Mouse (Mus musculus) left cerebral cortex, adult 9 months (tissue): ENCODE results near the gene Rbfox1.

Source experiments
- DNase-seq, 2 experiments: peaks; one replicate each; pipeline ENCODE4 v3.0.0; 2022; ENCODE audit warnings: low spot score in 2 of 2

Rbfox1 gene

GRCm38 (mm10) chr16:6348581-6349241 lies 463.6 kb downstream of the Rbfox1 start:
- peak; percentile 58 to 77 for DNase-seq

DNA sequence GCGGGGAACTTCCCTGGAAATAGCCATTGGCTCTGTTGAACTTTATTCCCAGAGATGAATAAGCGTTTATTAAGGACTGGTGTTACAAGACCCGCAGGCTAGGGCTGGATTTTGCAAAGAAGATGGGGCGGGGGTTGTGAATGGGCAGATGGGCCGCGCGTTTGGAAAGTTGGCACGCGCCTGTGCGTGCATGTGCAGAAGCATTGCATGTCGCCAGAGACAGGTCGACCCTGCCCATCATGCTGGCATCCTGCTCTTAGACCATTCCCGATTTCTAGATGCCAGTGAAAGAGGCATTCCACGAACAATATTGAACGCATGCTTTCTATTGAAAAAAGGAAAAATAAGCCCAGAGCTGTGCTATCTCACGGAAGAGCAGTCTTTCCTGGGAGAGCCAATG lies 464.2 kb downstream of the Rbfox1 start:
- peak in 1 of 2 experiments; percentile 40 for DNase-seq

GRCm38 (mm10) chr16:6350256-6350655 lies 465.1 kb downstream of the Rbfox1 start:
- DNase-seq: no peak

DNA sequence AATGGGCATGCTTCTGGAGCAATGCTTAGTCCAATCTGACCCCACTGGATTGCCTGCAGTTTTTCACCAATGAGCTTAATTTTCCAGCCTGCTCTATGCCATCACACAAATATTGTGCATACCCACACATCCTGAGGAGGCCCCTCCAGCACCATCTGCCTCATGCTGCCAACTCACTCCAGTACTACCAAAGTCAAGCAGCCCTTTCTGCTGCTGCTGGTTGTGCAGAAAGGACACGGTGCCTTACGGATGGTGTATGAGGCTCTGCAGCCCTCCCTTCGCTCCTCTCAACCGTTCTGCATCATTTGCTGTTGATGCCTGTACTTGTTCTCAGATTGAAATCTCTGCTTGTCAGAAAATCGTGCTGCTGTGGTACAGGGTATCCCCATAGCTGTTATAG lies 468.0 kb downstream of the Rbfox1 start:
- DNase-seq: peak in 1 of 2 experiments; percentile 33

- no peak for DNase-seq
Observed at GRCm38 (mm10) chr16:6356931-6357330, 471.8 kb downstream of the Rbfox1 start.

DNA sequence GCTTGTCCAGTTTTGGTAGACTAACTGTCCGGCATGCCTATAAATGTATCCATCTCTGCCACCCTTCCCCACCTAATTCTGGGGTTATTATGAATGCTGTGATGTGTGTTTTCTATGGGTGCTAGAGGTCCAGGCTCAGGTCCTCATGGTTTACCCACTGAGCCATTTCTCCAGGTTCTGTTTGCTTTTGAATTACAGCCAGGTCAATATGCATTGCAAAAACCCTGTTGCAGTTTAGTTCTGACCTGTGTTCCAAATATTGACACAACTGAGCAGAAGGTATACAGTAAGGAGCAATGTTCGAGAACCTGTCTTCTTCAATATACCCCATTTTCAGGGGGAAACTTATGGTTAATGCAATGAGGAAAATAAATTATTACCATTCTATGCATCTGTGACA lies 480.6 kb downstream of the Rbfox1 start:
- no peak for DNase-seq

GRCm38 (mm10) chr16:6366649-6367048 lies 481.5 kb downstream of the Rbfox1 start:
- no peak for DNase-seq

- peak in 1 of 2 experiments; percentile 35 for DNase-seq
Observed at GRCm38 (mm10) chr16:6380924-6381323, 495.8 kb downstream of the Rbfox1 start.

GRCm38 (mm10) chr16:6381572-6381971 lies 496.4 kb downstream of the Rbfox1 start:
- no peak for DNase-seq

- DNase-seq: no peak
Observed at GRCm38 (mm10) chr16:6382712-6383111, 497.6 kb downstream of the Rbfox1 start.

- DNase-seq: peak in 1 of 2 experiments; percentile 23
Observed at GRCm38 (mm10) chr16:6390278-6390930, 505.2 kb downstream of the Rbfox1 start.

- DNase-seq: no peak
Observed at GRCm38 (mm10) chr16:6396676-6397409, 511.7 kb downstream of the Rbfox1 start.

DNA sequence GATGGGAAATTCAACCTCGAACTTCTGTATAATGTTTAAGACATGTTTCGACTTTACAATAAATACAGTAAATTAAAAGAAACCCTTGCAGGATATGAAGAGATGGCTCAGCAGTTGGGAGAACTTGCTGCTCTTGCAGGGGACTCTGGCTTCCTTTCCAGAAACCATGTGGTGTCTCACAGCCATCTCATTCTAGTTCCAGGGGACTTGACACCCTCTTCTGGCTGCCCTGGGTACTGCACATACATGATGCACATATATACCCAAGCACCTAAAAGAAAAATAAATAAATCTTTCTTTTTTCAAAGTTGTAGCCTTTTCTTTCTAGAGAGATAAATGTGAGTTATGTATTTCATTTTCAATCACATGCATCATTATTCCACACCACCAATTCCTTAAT lies 512.5 kb downstream of the Rbfox1 start:
- no peak for DNase-seq

- DNase-seq: no peak
Observed at GRCm38 (mm10) chr16:6402816-6403215, 517.7 kb downstream of the Rbfox1 start.

DNA sequence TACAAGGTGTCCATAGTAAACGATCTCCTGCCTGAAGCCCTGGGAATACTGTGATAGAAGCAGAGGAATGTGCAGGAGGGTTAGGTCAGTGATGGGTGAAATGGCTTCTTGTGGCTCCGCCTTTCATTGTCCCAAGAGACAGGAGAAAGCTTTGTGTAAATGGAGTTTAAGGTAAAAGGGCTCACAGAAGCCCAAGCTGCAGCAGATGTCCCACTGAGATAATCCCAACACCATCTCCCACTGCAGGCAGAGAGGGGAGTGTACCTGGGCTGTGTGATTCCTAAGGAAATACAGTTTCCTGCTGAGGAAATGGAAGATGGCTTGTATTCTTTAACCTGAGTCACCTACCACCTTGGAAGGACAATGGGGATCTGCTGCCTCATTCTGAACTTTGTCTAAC lies 529.7 kb downstream of the Rbfox1 start:
- no peak for DNase-seq

DNA sequence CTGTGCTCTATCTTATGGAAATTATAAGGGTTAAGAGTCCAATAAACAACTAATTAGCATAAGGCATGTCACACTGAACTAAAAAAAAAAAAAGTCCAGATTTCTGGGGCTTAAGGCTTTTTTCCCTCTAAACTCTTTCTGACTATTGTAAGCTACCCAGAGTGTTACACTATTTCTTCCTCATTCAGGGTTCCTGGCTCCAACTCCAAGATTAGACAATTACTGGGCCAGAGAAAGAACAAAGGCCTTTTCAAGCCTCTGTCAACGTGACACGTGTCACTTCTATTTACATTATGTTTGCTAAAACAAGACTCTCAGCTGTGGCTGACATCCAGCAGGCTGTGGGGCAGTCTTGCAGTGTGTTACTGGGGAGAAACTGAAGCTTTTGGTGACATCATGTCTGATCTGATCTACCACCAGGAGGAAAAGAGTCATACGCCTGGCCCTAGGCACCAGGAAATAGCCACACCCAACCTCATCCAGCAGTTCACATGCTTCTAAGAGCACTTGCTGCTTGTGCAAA lies 536.5 kb downstream of the Rbfox1 start:
- no peak for DNase-seq

DNA sequence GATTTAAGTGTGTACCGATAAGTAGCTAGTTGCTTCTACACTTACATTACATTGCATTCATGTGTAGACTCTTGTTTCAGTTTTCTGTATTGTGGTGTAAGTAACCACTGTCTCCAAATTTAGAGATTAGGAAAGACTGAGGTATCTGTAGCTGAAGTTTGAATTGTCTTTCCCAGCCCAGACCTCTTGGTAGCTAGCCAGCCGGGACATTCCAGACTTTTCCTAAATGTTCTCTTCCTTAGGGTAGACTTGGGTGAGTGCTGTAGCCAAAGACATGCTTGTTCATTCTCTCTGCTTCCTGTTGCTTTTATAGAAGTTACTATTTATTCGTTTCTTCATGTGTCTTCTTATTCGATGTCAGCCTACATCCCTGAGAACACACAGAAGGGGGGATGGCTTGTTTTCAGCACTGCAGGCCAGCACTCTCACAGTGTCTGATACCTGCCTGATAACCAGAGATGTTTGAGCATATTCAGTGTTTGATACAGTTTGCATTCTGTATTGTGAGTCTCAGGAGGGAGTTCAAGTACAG lies 538.8 kb downstream of the Rbfox1 start:
- no peak for DNase-seq

DNA sequence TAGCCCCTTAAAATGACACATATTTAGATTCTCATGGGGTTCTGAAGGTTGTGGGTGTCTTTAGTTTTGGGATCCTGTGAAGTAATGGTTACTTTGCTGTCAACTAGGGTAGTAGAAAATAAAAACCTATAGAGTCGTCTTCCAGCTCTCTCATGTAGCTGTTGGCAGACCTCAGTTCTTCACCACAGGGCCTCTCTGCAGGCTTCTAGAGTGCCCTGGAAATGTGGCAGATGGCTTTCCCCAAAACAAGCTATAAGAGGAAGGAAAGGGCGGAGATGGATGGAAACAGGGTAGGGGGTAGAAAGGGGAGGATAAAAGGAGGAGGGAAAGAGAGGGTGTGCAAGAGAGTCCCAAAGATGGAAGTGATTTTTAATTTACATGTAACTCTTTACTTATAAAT lies 539.6 kb downstream of the Rbfox1 start:
- no peak for DNase-seq

- DNase-seq: no peak
Observed at GRCm38 (mm10) chr16:6427292-6428281, 542.4 kb downstream of the Rbfox1 start.

DNA sequence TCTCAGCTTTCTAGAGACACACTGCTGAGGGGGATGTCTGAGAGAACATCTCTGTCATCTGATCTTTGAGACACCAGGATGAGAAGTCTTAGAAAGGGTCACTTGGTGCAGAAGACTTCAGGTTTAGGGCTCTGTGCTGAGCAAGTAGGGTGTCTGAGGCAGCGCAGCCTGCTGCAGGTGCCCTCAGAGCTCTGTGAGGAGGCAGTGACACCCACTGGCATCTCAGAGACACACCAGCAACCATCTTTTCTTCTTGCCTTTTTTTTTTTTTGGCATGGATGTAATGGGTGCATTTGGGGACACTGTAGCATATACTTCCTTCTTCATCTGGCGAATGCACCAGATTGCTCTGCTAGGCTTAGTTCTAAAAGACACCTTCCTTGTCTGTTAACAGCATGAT lies 545.8 kb downstream of the Rbfox1 start:
- peak in 1 of 2 experiments; percentile 30 for DNase-seq

DNA sequence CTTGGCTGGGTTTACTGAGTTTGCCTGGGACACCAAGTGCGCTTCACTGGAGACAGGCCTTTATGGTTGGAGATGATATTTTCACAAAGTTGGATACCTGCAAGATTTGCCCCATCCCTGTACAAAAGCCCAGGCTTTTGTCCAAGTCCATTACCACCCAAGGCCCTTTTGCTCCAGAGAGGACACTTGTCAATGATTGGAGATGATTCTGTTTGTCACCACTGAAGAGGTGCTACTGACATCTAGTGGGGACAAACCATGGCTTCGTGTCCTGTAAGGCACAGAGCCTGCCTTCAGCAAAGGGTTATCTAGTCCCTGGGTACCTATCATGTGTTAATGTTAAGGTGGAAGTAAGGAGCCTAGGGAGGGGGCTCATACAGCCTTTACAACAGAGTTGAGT lies 551.3 kb downstream of the Rbfox1 start:
- DNase-seq: no peak
